Mouse (Mus musculus) myocyte (in vitro differentiated cells): ENCODE results near the gene Lamc1. TPM values are rescaled to one million over a fixed set of nuclear protein-coding genes. Genes with fewer than 3 reads are reported as not detected.

Experiments
- H3K27me3 ChIP-seq: one replicate; pipeline ENCODE4 v1.6.1; 2011; ENCODE audit not compliant: control insufficient read depth, insufficient read depth, insufficient read length
- H3K36me3 ChIP-seq: one replicate; pipeline ENCODE4 v1.6.1; 2011; ENCODE audit not compliant: control insufficient read depth, insufficient read depth
- H3K4me2 ChIP-seq: one replicate; pipeline ENCODE4 v1.6.1; 2011; ENCODE audit warnings: low read depth, control low read depth
- H3K4me3 ChIP-seq: one replicate; pipeline ENCODE4 v1.5.1; 2011; ENCODE audit warnings: mild to moderate bottlenecking, control low read depth, moderate library complexity
- H3K79me2 ChIP-seq: one replicate; pipeline ENCODE4 v1.6.1; 2011; ENCODE audit not compliant: control insufficient read depth, insufficient read depth
- H3ac ChIP-seq: one replicate; pipeline ENCODE4 v1.6.1; 2011; ENCODE audit not compliant: control insufficient read depth, insufficient read length
- CEBPB ChIP-seq: IDR thresholded peaks from 2 replicates; pipeline ENCODE4 v1.6.1; 2011; ENCODE audit warnings: mild to moderate bottlenecking, moderate library complexity; ENCODE audit not compliant: poor library complexity, insufficient read depth, severe bottlenecking
- E2F4 ChIP-seq: IDR thresholded peaks from one replicate; pipeline ENCODE4 v1.6.1; 2011; ENCODE audit warnings: mild to moderate bottlenecking, control low read depth, moderate library complexity; ENCODE audit not compliant: insufficient read depth
- MAX ChIP-seq: IDR thresholded peaks from one replicate; pipeline ENCODE4 v1.6.1; 2011; ENCODE audit warnings: low read depth, mild to moderate bottlenecking, control low read depth
- MYOD1 ChIP-seq, 3 experiments: IDR thresholded peaks; one replicate each; pipeline ENCODE4 v1.6.1; 2011; ENCODE audit warnings: control low read depth in 2 of 3, low read depth in 2 of 3, mild to moderate bottlenecking in 2 of 3, moderate library complexity in 1 of 3; ENCODE audit not compliant: insufficient read length in 2 of 3, control insufficient read depth in 1 of 3
- MYOG ChIP-seq, 3 experiments: IDR thresholded peaks; one replicate each; pipeline ENCODE4 v1.6.1; 2011; ENCODE audit warnings: control low read depth in 2 of 3, low read depth in 2 of 3, mild to moderate bottlenecking in 2 of 3; ENCODE audit not compliant: insufficient read length in 2 of 3, control insufficient read depth in 1 of 3, insufficient read depth in 1 of 3
- POLR2A ChIP-seq: IDR thresholded peaks from one replicate; pipeline ENCODE4 v1.6.1; 2011; ENCODE audit warnings: low read depth, mild to moderate bottlenecking, control low read depth, moderate library complexity; ENCODE audit not compliant: insufficient read length
- POLR2AphosphoS2 ChIP-seq: IDR thresholded peaks from one replicate; pipeline ENCODE4 v1.6.1; 2011; ENCODE audit warnings: low read depth, control low read depth; ENCODE audit not compliant: insufficient read length
- REST ChIP-seq: IDR thresholded peaks from one replicate; pipeline ENCODE4 v1.6.1; 2011; ENCODE audit warnings: mild to moderate bottlenecking, control low read depth, moderate library complexity; ENCODE audit not compliant: insufficient read depth, insufficient read length
- SRF ChIP-seq: IDR thresholded peaks from one replicate; pipeline ENCODE4 v1.6.1; 2011; ENCODE audit warnings: low read depth; ENCODE audit not compliant: control insufficient read depth, insufficient read length
- TCF12 ChIP-seq: IDR thresholded peaks from one replicate; pipeline ENCODE4 v1.6.1; 2011; ENCODE audit warnings: mild to moderate bottlenecking, control low read depth; ENCODE audit not compliant: poor library complexity, insufficient read depth, severe bottlenecking
- TCF3 ChIP-seq: IDR thresholded peaks from one replicate; pipeline ENCODE4 v1.6.1; 2011; ENCODE audit warnings: low read depth, control low read depth; ENCODE audit not compliant: insufficient read length
- USF1 ChIP-seq: IDR thresholded peaks from one replicate; pipeline ENCODE4 v1.6.1; 2011; ENCODE audit warnings: low read depth, mild to moderate bottlenecking, control low read depth, moderate library complexity
- polyA plus RNA-seq: library from polyadenylated mRNA; unstranded; fragments of >200 nt; fragmentation: generic; extraction: Trizol; gene quantifications from one replicate; pipeline ENCODE4 v1.2.1, GENCODE M21; 2012; ENCODE audit warnings: missing spikeins

The Lamc1 gene
- 50.9 TPM for polyA plus RNA-seq

- peak within 1 kb of the TSS; percentile 72 for H3K4me3 ChIP-seq
- H3K27me3 ChIP-seq: no peaks in the 10 kb centered on the region
- peaks cover 44% of the 10 kb centered on the region for H3K79me2 ChIP-seq
- H3K36me3 ChIP-seq: no peaks in the 10 kb centered on the region
- peak within 1 kb of the TSS; percentile 98 for H3K4me2 ChIP-seq
- peak within 1 kb of the TSS; percentile 52 for H3ac ChIP-seq
- TF ChIP-seq POLR2AphosphoS2 (peak; percentile 96), REST (no peak), MAX (no peak), TCF12 (no peak), TCF3 (no peak), CEBPB (no peak), USF1 (no peak), SRF (peak; percentile 63), MYOG (IDR thresholded peaks at IDR 0.05; ENCODE audit: control insufficient read depth in 1 of 3, insufficient read depth in 1 of 3, insufficient read length in 2 of 3, low read depth in 2 of 3) (no peak), E2F4 (no peak), POLR2A (peak; percentile 95), MYOD1 (IDR thresholded peaks at IDR 0.05; ENCODE audit: control insufficient read depth in 1 of 3, insufficient read length in 2 of 3, low read depth in 2 of 3) (no peak)
Observed at GRCm38 (mm10) chr1:153332444-153333295, at the start of gene Lamc1. Gene Lamc1 (minus strand): TSS chr1:153332786.

- Histone ChIP-seq H3ac (no peak overlapping the region), H3K79me2 (no peaks in the 10 kb centered on the region), H3K27me3 (no peaks in the 10 kb centered on the region), H3K36me3 (no peaks in the 10 kb centered on the region), H3K4me3 (no peak overlapping the region), H3K4me2 (no peak overlapping the region)
- TF ChIP-seq MYOG (IDR thresholded peaks at IDR 0.05; ENCODE audit: control insufficient read depth in 1 of 3, insufficient read depth in 1 of 3, insufficient read length in 2 of 3, low read depth in 2 of 3): no peak
- no peak for TF ChIP-seq POLR2AphosphoS2
- no peak for TF ChIP-seq E2F4
- TF ChIP-seq TCF3: no peak
- no peak for TF ChIP-seq MAX
- no peak for TF ChIP-seq USF1
- no peak for TF ChIP-seq REST
- TF ChIP-seq SRF: no peak
- TF ChIP-seq MYOD1 (IDR thresholded peaks at IDR 0.05; ENCODE audit: control insufficient read depth in 1 of 3, insufficient read length in 2 of 3, low read depth in 2 of 3): no peak
- no peak for TF ChIP-seq POLR2A
- no peak for TF ChIP-seq TCF12
- no peak for TF ChIP-seq CEBPB
Observed at GRCm38 (mm10) chr1:153380746-153381282, 48.2 kb upstream of the Lamc1 start.

- Histone ChIP-seq H3K4me2 (no peak overlapping the region), H3K79me2 (no peaks in the 10 kb centered on the region), H3K36me3 (no peaks in the 10 kb centered on the region), H3K4me3 (no peak overlapping the region), H3K27me3 (no peaks in the 10 kb centered on the region), H3ac (no peak overlapping the region)
- TF ChIP-seq POLR2AphosphoS2: no peak
- no peak for TF ChIP-seq TCF3
- no peak for TF ChIP-seq MYOD1 (IDR thresholded peaks at IDR 0.05; ENCODE audit: control insufficient read depth in 1 of 3, insufficient read length in 2 of 3, low read depth in 2 of 3)
- TF ChIP-seq USF1: no peak
- no peak for TF ChIP-seq MAX
- no peak for TF ChIP-seq MYOG (IDR thresholded peaks at IDR 0.05; ENCODE audit: control insufficient read depth in 1 of 3, insufficient read depth in 1 of 3, insufficient read length in 2 of 3, low read depth in 2 of 3)
- no peak for TF ChIP-seq SRF
- no peak for TF ChIP-seq TCF12
Observed at GRCm38 (mm10) chr1:153379832-153380231, 47.2 kb upstream of the Lamc1 start.

GRCm38 (mm10) chr1:153378587-153378986, 46.0 kb upstream of the Lamc1 start:
- Histone ChIP-seq H3K27me3 (no peaks in the 10 kb centered on the region), H3K4me2 (no peak overlapping the region), H3K4me3 (no peak overlapping the region), H3K79me2 (no peaks in the 10 kb centered on the region), H3ac (no peak overlapping the region), H3K36me3 (no peaks in the 10 kb centered on the region)
- TF ChIP-seq MYOG (IDR thresholded peaks at IDR 0.05; ENCODE audit: control insufficient read depth in 1 of 3, insufficient read depth in 1 of 3, insufficient read length in 2 of 3, low read depth in 2 of 3) (no peak), REST (no peak), CEBPB (no peak), POLR2AphosphoS2 (no peak), MAX (no peak), TCF12 (no peak), POLR2A (no peak), E2F4 (no peak), SRF (no peak), USF1 (no peak)
